Mouse (Mus musculus): ENCODE data around the gene Gpr132. TPM values are rescaled to one million over a fixed set of nuclear protein-coding genes. Genes with fewer than 3 reads are reported as not detected.

The Gpr132 gene
- 0.06 and 0.08 TPM in 2 replicates for polyA plus RNA-seq (2016; fragmentation: Nextera tagmentation; extraction: Ambion mirVana)

GRCm38 (mm10) chr12:112868178-112869087 is at the start of gene Gpr132:
TSS of gene Gpr132 (minus strand) at chr12:112868228.
- Histone ChIP-seq H3K36me3 (no peaks in the 10 kb centered on the region), H3K27ac (no peak within 1 kb of the TSS), H3K9me3 (no peaks in the 10 kb centered on the region), H3K4me3 (no peak within 1 kb of the TSS), H3K27me3 (ENCODE audit: insufficient read depth, poor library complexity, severe bottlenecking) (peaks cover 46% of the 10 kb centered on the region), H3K4me1 (replicated peaks) (peaks cover 33% of the 10 kb centered on the region)
- WGBS, result 67% methylated on average over 13 of the region's 13 CpGs
- peak; percentile 14 for DNase-seq (ENCODE audit: low spot score)

- DNase-seq (ENCODE audit: low spot score), result no peak
- Histone ChIP-seq H3K9me3 (no peaks in the 10 kb centered on the region), H3K4me1 (replicated peaks) (peaks cover 70% of the 10 kb centered on the region), H3K27ac (peak overlapping the region; percentile 40; the same call in 1 of the 2 replicates), H3K4me3 (no peak overlapping the region), H3K27me3 (ENCODE audit: insufficient read depth, poor library complexity, severe bottlenecking) (peaks cover 8% of the 10 kb centered on the region; the same call in 1 of the 2 replicates), H3K36me3 (peaks cover 45% of the 10 kb centered on the region)
- 81% methylated on average over 11 of the region's 11 CpGs for WGBS
Observed at GRCm38 (mm10) chr12:112917486-112917885, 49.5 kb upstream of the Gpr132 start.

GRCm38 (mm10) chr12:112916698-112917400 is 48.8 kb upstream of the Gpr132 start:
- Histone ChIP-seq H3K27me3 (ENCODE audit: insufficient read depth, poor library complexity, severe bottlenecking) (peaks cover 8% of the 10 kb centered on the region; the same call in 1 of the 2 replicates), H3K9me3 (no peaks in the 10 kb centered on the region), H3K4me1 (replicated peaks) (peaks cover 63% of the 10 kb centered on the region), H3K27ac (0 out of 2 replicates have a peak overlapping the region, but pooled peaks have one; percentile 1), H3K36me3 (peaks cover 51% of the 10 kb centered on the region), H3K4me3 (no peak overlapping the region)
- 87% methylated on average over 16 of the region's 16 CpGs for WGBS
- no peak for DNase-seq (ENCODE audit: low spot score)

DNA sequence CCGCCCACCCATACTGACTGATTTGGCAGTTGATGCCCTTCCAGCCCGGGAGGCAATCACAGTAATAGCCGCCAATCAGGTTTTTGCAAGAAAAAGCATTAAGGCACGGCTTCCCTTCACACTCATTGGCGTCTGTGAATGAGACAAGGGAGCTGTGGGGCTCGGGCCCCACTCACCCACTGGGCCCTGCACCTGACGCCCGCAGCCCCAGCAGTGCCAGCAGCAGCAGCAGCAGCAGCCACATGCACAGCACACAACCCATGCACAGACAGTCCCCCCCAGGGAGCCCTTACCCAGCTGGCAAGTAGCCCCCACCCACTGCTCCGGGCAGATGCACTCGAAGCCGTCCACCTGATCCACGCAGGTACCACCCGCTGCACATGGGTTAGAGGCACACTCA is 47.6 kb upstream of the Gpr132 start:
- H3K9me3 ChIP-seq, result no peaks in the 10 kb centered on the region
- H3K27me3 ChIP-seq (ENCODE audit: insufficient read depth, poor library complexity, severe bottlenecking), result peaks cover 8% of the 10 kb centered on the region; the same call in 1 of the 2 replicates
- DNase-seq (ENCODE audit: low spot score), result no peak
- H3K4me3 ChIP-seq, result no peak overlapping the region
- WGBS, result 85% methylated on average over 13 of the region's 13 CpGs
- H3K36me3 ChIP-seq, result peaks cover 63% of the 10 kb centered on the region
- peaks cover 51% of the 10 kb centered on the region for H3K4me1 ChIP-seq (replicated peaks)
- 0 out of 2 replicates have a peak overlapping the region, but pooled peaks have one; percentile 3 for H3K27ac ChIP-seq

DNA sequence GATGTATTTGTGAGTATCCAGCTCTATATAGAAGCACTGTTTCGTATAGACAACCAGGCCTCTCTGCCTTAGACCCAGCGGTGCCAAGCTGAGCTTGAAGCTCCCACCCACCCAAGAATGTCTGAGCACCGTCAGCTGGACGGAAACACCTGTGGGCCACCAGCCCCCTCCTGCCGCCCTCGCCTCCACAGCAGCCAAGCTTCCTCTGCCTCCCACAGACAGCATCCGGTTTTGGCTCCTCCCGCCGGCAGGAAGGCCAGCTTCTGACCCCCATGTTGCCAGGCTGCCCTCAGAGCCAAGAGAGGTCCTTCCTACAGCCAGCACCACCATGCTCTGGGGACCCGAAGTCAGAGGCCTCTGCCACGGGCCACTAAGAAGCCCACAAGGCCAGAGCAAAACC is 46.5 kb upstream of the Gpr132 start:
- Histone ChIP-seq H3K4me3 (no peak overlapping the region), H3K9me3 (no peaks in the 10 kb centered on the region), H3K36me3 (peaks cover 64% of the 10 kb centered on the region), H3K4me1 (replicated peaks) (peaks cover 42% of the 10 kb centered on the region), H3K27me3 (ENCODE audit: insufficient read depth, poor library complexity, severe bottlenecking) (peaks cover 2% of the 10 kb centered on the region; the same call in 1 of the 2 replicates), H3K27ac (0 out of 2 replicates have a peak overlapping the region, but pooled peaks have one; percentile 8)
- DNase-seq (ENCODE audit: low spot score), result no peak
- WGBS, result 83% methylated on average over 11 of the region's 11 CpGs

DNA sequence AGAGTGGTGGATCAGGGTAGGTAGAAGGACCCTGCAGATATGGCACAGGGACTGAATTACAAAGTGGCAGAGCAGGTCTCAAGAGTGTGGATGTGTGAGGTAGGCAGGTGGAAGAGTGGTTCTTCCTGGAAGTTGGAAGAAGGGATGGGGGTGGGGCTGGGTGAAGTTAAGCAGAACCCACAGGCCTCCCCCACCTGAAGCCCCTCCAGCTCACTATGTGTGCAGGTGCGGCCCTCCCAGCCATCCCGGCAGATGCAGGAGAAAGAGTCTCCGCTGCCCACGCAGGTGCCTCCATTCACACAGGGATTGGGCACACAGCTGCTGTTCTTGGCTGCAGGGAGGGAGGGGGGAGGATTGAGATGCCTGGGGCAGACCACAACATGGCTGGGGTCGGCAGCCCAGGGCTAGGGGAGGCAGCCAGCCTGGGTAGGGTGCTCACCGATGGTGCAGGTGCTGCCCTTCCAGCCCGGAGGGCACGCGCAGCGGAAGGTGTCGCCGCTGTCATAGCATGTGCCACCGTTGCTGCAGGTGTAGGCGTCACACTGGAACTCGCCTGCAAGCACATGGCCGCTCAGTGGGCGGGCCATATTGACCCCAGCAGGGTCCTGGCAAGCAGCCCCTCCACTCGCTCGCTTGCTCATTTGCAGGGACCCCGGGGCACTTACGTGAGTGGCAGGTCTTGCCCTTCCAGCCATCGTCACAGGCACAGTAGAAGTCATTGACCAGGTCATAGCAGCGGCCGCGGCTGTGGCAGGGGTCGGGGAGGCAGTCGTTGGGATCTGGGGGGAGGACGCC is 45.1 kb upstream of the Gpr132 start:
- H3K27ac ChIP-seq, result no peak overlapping the region
- no peaks in the 10 kb centered on the region; the same call in 1 of the 2 replicates for H3K27me3 ChIP-seq (ENCODE audit: insufficient read depth, poor library complexity, severe bottlenecking)
- H3K36me3 ChIP-seq, result peaks cover 76% of the 10 kb centered on the region
- no peaks in the 10 kb centered on the region for H3K9me3 ChIP-seq
- H3K4me3 ChIP-seq, result no peak overlapping the region
- peaks cover 39% of the 10 kb centered on the region for H3K4me1 ChIP-seq (replicated peaks)
- DNase-seq (ENCODE audit: low spot score), result no peak
- WGBS, result 88% methylated on average over 28 of the region's 28 CpGs

DNA sequence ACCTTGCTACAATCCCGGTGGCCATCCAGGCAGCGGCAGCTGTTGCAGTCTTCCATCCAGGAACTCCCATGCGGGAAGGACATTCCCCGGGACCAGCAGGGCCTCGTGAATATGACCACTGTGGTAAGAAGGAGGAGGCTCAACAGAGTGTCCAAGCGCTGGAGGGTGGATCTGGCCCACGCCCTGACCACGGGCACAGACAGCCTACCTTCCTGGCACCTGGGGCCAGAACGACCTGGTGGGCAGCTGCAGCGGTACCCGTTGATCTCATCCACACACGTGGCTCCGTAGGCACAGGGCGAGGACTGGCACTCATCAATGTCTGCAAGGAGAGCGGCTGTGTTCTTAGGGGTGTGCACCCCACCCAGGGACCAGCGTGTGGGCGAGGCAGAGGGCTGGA is 43.7 kb upstream of the Gpr132 start:
- Histone ChIP-seq H3K4me1 (replicated peaks) (peaks cover 26% of the 10 kb centered on the region), H3K4me3 (no peak overlapping the region), H3K36me3 (peaks cover 82% of the 10 kb centered on the region), H3K27ac (no peak overlapping the region), H3K9me3 (no peaks in the 10 kb centered on the region), H3K27me3 (ENCODE audit: insufficient read depth, poor library complexity, severe bottlenecking) (no peaks in the 10 kb centered on the region)
- no peak for DNase-seq (ENCODE audit: low spot score)
- WGBS, result 89% methylated on average over 17 of the region's 17 CpGs

DNA sequence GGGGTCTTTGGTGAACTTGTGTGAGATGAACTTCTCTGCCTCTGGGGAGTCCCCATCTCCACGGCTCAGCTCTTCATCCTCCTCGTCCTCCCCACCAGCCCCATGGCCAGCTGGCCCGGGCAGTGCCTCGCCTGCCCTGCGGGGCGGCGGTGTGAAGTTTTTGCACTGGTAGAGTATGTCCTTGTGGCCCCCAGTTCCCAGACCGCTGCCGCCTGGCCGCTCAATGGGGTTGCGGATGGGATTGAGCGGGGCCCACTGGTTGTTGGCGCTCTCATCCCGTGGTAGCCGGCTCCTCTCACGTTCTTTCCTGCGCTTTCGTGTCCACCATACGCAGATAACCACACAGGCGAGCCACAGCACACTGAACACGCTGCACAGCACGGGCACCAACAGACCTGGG is 41.0 kb upstream of the Gpr132 start:
- H3K9me3 ChIP-seq, result no peaks in the 10 kb centered on the region
- no peak for DNase-seq (ENCODE audit: low spot score)
- WGBS, result 95% methylated on average over 22 of the region's 22 CpGs
- peaks cover 11% of the 10 kb centered on the region for H3K4me1 ChIP-seq (replicated peaks)
- H3K27ac ChIP-seq, result no peak overlapping the region
- no peaks in the 10 kb centered on the region for H3K27me3 ChIP-seq (ENCODE audit: insufficient read depth, poor library complexity, severe bottlenecking)
- peaks cover 70% of the 10 kb centered on the region for H3K36me3 ChIP-seq
- no peak overlapping the region for H3K4me3 ChIP-seq

- H3K4me3 ChIP-seq, result no peak overlapping the region
- H3K36me3 ChIP-seq, result peaks cover 31% of the 10 kb centered on the region
- peaks cover 10% of the 10 kb centered on the region; the same call in 1 of the 2 replicates for H3K4me1 ChIP-seq (replicated peaks)
- 86% methylated on average over 5 of the region's 5 CpGs for WGBS
- no peaks in the 10 kb centered on the region for H3K27me3 ChIP-seq (ENCODE audit: insufficient read depth, poor library complexity, severe bottlenecking)
- no peak overlapping the region for H3K27ac ChIP-seq
- H3K9me3 ChIP-seq, result no peaks in the 10 kb centered on the region
- DNase-seq (ENCODE audit: low spot score), result no peak
Observed at GRCm38 (mm10) chr12:112905001-112905400, 37.0 kb upstream of the Gpr132 start.

DNA sequence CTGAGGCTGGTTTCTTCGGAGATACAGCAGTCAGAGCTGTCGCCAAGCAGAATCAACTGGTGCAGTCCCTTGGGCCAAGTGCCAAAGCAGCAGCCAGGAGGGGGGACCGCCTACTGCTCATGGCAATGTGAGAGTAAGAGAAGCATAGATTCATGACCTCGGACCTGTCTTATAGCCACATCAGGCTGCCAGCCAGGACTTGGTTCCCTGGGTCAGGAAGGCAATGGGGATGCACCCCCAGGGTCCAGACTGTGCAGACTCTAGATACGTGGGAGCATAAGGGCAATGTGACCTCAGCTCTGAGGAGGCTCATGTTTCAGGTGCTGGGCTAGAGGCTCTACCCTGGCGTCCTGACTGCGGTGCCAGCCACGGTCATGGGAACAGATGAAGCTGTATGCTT is 35.9 kb upstream of the Gpr132 start:
- no peak for DNase-seq (ENCODE audit: low spot score)
- Histone ChIP-seq H3K4me1 (replicated peaks) (peaks cover 10% of the 10 kb centered on the region; the same call in 1 of the 2 replicates), H3K9me3 (no peaks in the 10 kb centered on the region), H3K27me3 (ENCODE audit: insufficient read depth, poor library complexity, severe bottlenecking) (no peaks in the 10 kb centered on the region), H3K4me3 (no peak overlapping the region), H3K27ac (no peak overlapping the region), H3K36me3 (peaks cover 21% of the 10 kb centered on the region)
- 75% methylated on average over 8 of the region's 8 CpGs for WGBS

- Histone ChIP-seq H3K36me3 (peaks cover 3% of the 10 kb centered on the region; the same call in 1 of the 2 replicates), H3K4me1 (replicated peaks) (peaks cover 26% of the 10 kb centered on the region), H3K27ac (no peak overlapping the region), H3K9me3 (no peaks in the 10 kb centered on the region), H3K27me3 (ENCODE audit: insufficient read depth, poor library complexity, severe bottlenecking) (no peaks in the 10 kb centered on the region), H3K4me3 (no peak overlapping the region)
- 90% methylated on average over 9 of the region's 9 CpGs for WGBS
- DNase-seq (ENCODE audit: low spot score), result no peak
Observed at GRCm38 (mm10) chr12:112900641-112901040, 32.6 kb upstream of the Gpr132 start.

- no peak overlapping the region for H3K4me3 ChIP-seq
Observed at GRCm38 (mm10) chr12:112898960-112899359, 30.9 kb upstream of the Gpr132 start.

More at GRCm38 (mm10) chr12:112898960-112899359, 30.9 kb upstream of the Gpr132 start:
- H3K36me3 ChIP-seq, result no peaks in the 10 kb centered on the region
- H3K9me3 ChIP-seq, result no peaks in the 10 kb centered on the region
- 77% methylated on average over 4 of the region's 4 CpGs for WGBS
- H3K4me1 ChIP-seq (replicated peaks), result peaks cover 29% of the 10 kb centered on the region
- no peak for DNase-seq (ENCODE audit: low spot score)
- peaks cover 5% of the 10 kb centered on the region; the same call in 1 of the 2 replicates for H3K27me3 ChIP-seq (ENCODE audit: insufficient read depth, poor library complexity, severe bottlenecking)
- no peak overlapping the region for H3K27ac ChIP-seq
